Mouse (Mus musculus): ENCODE measurements around the gene Ccsap. TPM values are rescaled to one million over a fixed set of nuclear protein-coding genes. Genes with fewer than 3 reads are reported as not detected.

The Ccsap gene
- polyA plus RNA-seq, 1 experiment from 2014 or later, result 4.6 TPM

DNA sequence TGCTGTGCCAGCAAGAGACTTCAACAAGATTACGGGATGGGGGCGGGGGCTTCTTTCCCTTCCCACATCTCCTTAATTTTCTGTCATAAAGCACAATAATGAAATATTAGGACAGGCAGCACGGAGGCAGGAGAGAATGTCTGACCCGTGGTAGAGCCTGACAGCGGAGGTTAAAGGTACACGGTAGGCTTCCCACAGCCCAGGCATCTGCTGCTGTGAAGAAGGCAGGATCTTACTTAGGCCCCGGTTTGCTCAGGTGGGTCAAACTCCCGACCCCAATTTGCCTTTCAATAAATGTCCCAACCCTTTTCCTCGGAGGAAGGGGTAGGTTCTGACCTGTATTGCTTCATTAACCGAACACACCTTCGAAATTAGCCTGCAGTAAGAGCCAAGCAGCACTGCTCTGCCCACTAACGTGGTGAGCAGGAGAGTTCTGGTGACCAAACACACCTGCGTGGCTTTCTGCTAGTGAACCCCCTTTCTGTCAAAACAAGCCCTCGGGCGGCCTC lies 54.7 kb downstream of the Ccsap start:
- H3K4me1 ChIP-seq (ENCODE audit: control insufficient read depth, insufficient read depth, low read length), result peaks cover 11% of the 10 kb centered on the region
- H3K9me3 ChIP-seq (ENCODE audit: control insufficient read depth, low read length), result no peaks in the 10 kb centered on the region
- WGBS, result 15% methylated on average over 15 of the region's 15 CpGs
- H3K27ac ChIP-seq (replicated peaks; ENCODE audit: low read depth, low read length), result no peak overlapping the region
- H3K4me3 ChIP-seq (ENCODE audit: low read depth, low read length), result peak overlapping the region; percentile 79
- ATAC-seq (ENCODE audit: low read depth) (0 out of 2 replicates have a peak, but pooled peaks have one; percentile 3), DNase-seq (ENCODE audit: low spot score) (no peak)
- peak overlapping the region; percentile 91 for H3K4me2 ChIP-seq (ENCODE audit: low read depth, low read length)
- no peaks in the 10 kb centered on the region for H3K36me3 ChIP-seq (ENCODE audit: control insufficient read depth, insufficient read depth, low read length)
- H3K27me3 ChIP-seq (replicated peaks; ENCODE audit: control insufficient read depth, insufficient read depth, low read length), result no peaks in the 10 kb centered on the region
- H3K9ac ChIP-seq (ENCODE audit: low read depth, low read length), result peak overlapping the region; percentile 85

DNA sequence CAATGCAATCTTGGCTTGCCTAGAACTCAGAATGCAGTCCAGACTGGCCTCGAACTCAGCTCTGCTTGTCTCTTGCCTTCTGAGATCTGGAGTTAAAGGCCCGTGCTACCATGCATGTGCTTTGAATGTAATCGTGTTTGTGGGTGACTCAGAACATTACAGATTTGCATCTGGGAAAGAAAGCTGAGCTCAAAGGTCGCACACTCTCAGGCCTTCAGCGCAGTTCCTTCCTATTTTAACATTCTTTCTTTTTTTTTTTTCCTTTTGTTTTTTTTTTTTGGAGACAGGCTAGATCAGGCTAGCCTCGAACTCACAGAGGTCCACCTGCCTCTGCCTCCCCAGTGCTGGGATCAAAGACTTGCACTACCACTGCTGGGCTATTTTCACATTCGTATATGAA lies 55.4 kb downstream of the Ccsap start:
- Histone ChIP-seq H3K36me3 (ENCODE audit: control insufficient read depth, insufficient read depth, low read length) (no peaks in the 10 kb centered on the region), H3K9ac (ENCODE audit: low read depth, low read length) (no peak overlapping the region), H3K4me3 (ENCODE audit: low read depth, low read length) (no peak overlapping the region), H3K27ac (replicated peaks; ENCODE audit: low read depth, low read length) (no peak overlapping the region), H3K9me3 (ENCODE audit: control insufficient read depth, low read length) (no peaks in the 10 kb centered on the region), H3K4me2 (ENCODE audit: low read depth, low read length) (no peak overlapping the region), H3K27me3 (replicated peaks; ENCODE audit: control insufficient read depth, insufficient read depth, low read length) (no peaks in the 10 kb centered on the region), H3K4me1 (ENCODE audit: control insufficient read depth, insufficient read depth, low read length) (peaks cover 11% of the 10 kb centered on the region)
- ATAC-seq (ENCODE audit: low read depth) (no peak), DNase-seq (ENCODE audit: low spot score) (no peak)
- 82% methylated on average over 7 of the region's 7 CpGs for WGBS

DNA sequence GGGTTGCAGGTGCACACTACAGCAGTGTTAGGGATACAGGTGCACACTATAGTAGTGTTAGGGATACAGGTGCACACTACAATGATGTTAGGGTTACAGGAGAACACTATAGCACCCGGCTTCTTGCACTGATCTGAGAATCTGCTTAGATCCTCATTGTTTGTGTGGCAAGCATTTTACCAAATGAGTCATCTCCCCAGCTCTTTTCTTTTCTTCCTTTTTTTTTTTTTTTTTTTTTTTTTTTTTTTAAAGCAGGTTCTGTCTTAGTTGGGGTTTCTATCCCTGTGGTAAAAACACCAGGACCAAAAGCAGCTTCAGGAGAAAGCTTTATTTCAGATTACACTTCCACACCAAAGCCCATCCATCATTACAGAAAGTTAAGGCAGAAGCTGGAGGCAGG lies 56.4 kb downstream of the Ccsap start:
- WGBS, result 88% methylated on average over 1 of the region's 1 CpGs
- H3K4me1 ChIP-seq (ENCODE audit: control insufficient read depth, insufficient read depth, low read length), result peaks cover 19% of the 10 kb centered on the region
- H3K27ac ChIP-seq (replicated peaks; ENCODE audit: low read depth, low read length), result no peak overlapping the region

DNA sequence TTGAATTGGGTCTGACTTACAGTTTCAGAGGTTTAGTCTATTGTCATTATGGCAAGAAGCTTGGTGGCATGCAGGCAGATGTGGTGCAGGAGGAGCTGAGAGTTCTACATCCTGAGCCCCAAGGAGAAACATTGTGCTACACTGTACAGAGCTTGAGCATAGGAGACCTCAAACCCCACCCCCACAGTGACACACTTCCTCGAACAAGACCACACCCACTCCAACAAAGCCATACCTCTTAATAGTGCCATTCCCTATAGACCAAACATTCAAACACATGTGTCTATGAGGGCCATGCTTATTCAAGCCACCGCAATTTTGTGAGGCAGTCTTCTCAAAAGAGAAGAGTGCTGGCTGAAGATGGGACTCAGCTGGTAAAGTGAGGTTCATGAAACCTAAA lies 58.5 kb downstream of the Ccsap start:
- Histone ChIP-seq H3K4me2 (ENCODE audit: low read depth, low read length) (no peak overlapping the region), H3K27ac (replicated peaks; ENCODE audit: low read depth, low read length) (no peak overlapping the region), H3K36me3 (ENCODE audit: control insufficient read depth, insufficient read depth, low read length) (no peaks in the 10 kb centered on the region), H3K27me3 (replicated peaks; ENCODE audit: control insufficient read depth, insufficient read depth, low read length) (no peaks in the 10 kb centered on the region), H3K4me1 (ENCODE audit: control insufficient read depth, insufficient read depth, low read length) (peaks cover 10% of the 10 kb centered on the region; the same call in 1 of the 2 replicates), H3K9ac (ENCODE audit: low read depth, low read length) (no peak overlapping the region), H3K4me3 (ENCODE audit: low read depth, low read length) (no peak overlapping the region), H3K9me3 (ENCODE audit: control insufficient read depth, low read length) (no peaks in the 10 kb centered on the region)
- DNase-seq (ENCODE audit: low spot score), result no peak
- ATAC-seq (ENCODE audit: low read depth), result no peak
- WGBS, result 73% methylated on average over 2 of the region's 2 CpGs

More for the DNA sequence above, 56.4 kb downstream of the Ccsap start:
- Histone ChIP-seq H3K4me2 (ENCODE audit: low read depth, low read length) (no peak overlapping the region), H3K9ac (ENCODE audit: low read depth, low read length) (no peak overlapping the region), H3K36me3 (ENCODE audit: control insufficient read depth, insufficient read depth, low read length) (no peaks in the 10 kb centered on the region), H3K4me3 (ENCODE audit: low read depth, low read length) (no peak overlapping the region), H3K9me3 (ENCODE audit: control insufficient read depth, low read length) (no peaks in the 10 kb centered on the region), H3K27me3 (replicated peaks; ENCODE audit: control insufficient read depth, insufficient read depth, low read length) (no peaks in the 10 kb centered on the region)
- ATAC-seq (ENCODE audit: low read depth), result no peak
- DNase-seq (ENCODE audit: low spot score), result no peak

DNA sequence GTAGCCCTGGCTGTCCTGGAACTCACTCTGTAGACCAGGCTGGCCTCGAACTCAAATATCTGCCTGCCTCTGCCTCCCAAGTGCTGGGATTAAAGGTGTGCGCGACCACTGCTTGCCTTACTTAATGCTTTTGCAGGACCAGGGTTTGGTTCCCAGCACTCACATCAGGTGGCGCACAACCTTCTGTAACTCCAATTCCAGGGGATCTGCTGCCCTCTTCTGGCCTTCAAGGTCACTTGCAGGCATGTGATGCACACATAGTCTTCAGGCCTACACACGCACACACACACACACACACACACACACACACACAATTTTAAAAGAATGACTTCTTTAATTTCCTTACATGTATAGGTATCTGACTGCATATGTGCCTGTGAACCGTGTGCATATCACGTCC lies 59.1 kb downstream of the Ccsap start:
- Histone ChIP-seq H3K4me1 (ENCODE audit: control insufficient read depth, insufficient read depth, low read length) (peaks cover 9% of the 10 kb centered on the region; the same call in 1 of the 2 replicates), H3K36me3 (ENCODE audit: control insufficient read depth, insufficient read depth, low read length) (no peaks in the 10 kb centered on the region), H3K4me3 (ENCODE audit: low read depth, low read length) (no peak overlapping the region), H3K9ac (ENCODE audit: low read depth, low read length) (no peak overlapping the region), H3K27me3 (replicated peaks; ENCODE audit: control insufficient read depth, insufficient read depth, low read length) (no peaks in the 10 kb centered on the region), H3K9me3 (ENCODE audit: control insufficient read depth, low read length) (no peaks in the 10 kb centered on the region), H3K27ac (replicated peaks; ENCODE audit: low read depth, low read length) (no peak overlapping the region), H3K4me2 (ENCODE audit: low read depth, low read length) (no peak overlapping the region)
- DNase-seq (ENCODE audit: low spot score), result no peak
- ATAC-seq (ENCODE audit: low read depth), result no peak
- WGBS, result 82% methylated on average over 4 of the region's 7 CpGs

DNA sequence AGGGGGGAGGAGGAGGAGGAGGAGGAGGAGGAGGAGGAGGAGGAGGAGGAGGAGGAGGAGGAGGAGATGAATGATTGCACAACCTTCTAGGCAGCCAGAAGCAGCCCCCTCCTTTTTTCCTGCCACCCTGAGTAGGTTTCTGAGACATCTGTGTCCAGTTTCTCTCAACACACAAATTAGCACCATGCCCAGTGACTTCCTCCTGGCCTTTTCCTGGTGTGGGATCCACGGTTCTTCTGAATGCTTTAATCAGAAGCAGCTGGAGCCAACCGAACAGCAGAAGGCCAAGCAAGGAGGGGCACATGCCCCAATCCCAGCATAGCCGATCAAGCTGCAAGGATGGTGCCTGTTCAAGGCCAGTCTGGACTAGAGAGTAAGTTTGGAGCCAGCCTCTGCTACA lies 60.1 kb downstream of the Ccsap start:
- peaks cover 9% of the 10 kb centered on the region; the same call in 1 of the 2 replicates for H3K4me1 ChIP-seq (ENCODE audit: control insufficient read depth, insufficient read depth, low read length)
- no peak overlapping the region for H3K4me2 ChIP-seq (ENCODE audit: low read depth, low read length)
- WGBS, result 21% methylated on average over 3 of the region's 3 CpGs
- no peaks in the 10 kb centered on the region for H3K9me3 ChIP-seq (ENCODE audit: control insufficient read depth, low read length)
- peak; percentile 55 for ATAC-seq (ENCODE audit: low read depth)
- H3K4me3 ChIP-seq (ENCODE audit: low read depth, low read length), result no peak overlapping the region
- H3K27me3 ChIP-seq (replicated peaks; ENCODE audit: control insufficient read depth, insufficient read depth, low read length), result no peaks in the 10 kb centered on the region
- H3K9ac ChIP-seq (ENCODE audit: low read depth, low read length), result no peak overlapping the region
- peak overlapping the region; percentile 10; the same call in 1 of the 2 replicates for H3K27ac ChIP-seq (replicated peaks; ENCODE audit: low read depth, low read length)
- no peaks in the 10 kb centered on the region for H3K36me3 ChIP-seq (ENCODE audit: control insufficient read depth, insufficient read depth, low read length)
- DNase-seq (ENCODE audit: low spot score), result peak; percentile 83

DNA sequence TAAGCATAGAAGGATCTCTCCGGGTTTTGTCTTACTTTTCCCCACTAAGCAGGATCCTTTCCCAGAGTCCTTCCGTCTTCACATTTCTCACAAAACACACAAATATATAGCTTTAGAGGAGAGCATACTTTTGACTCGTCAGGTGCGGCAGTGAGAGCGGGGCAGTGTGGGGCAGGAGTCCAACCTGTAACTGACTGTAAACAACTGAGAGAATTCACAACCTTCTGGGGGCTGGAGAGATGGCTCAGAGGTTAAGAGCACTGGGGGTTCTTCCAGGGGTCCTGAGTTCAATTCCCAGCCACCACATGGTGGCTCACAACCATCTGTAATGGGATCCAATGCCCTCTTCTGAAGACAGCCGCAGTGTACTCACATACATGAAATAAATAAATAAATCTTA lies 60.6 kb downstream of the Ccsap start:
- H3K27ac ChIP-seq (replicated peaks; ENCODE audit: low read depth, low read length), result peak overlapping the region; percentile 28; the same call in 1 of the 2 replicates

DNA sequence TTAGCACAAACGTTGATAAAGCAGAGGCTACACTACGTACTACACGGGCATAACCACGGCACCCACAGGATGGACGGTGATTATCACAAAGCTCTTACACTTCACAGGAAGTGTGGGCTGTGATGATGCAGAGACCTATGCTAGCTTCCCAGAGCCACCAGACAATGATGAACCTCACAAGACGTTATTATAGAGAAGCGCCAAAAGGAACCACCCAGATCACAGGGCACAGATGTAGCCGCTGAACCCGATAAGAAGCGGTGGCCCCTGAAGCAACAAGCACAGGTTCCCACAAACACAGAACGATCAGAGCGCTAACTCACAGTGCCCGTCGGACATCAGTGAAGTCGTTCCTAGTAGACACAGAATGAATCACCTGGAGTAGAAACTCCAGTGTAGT lies 62.1 kb downstream of the Ccsap start:
- ATAC-seq (ENCODE audit: low read depth) (no peak), DNase-seq (ENCODE audit: low spot score) (no peak)
- 90% methylated on average over 15 of the region's 15 CpGs for WGBS
- no peak overlapping the region for H3K9ac ChIP-seq (ENCODE audit: low read depth, low read length)
- no peak overlapping the region for H3K27ac ChIP-seq (replicated peaks; ENCODE audit: low read depth, low read length)
- H3K9me3 ChIP-seq (ENCODE audit: control insufficient read depth, low read length), result no peaks in the 10 kb centered on the region
- peaks cover 9% of the 10 kb centered on the region; the same call in 1 of the 2 replicates for H3K4me1 ChIP-seq (ENCODE audit: control insufficient read depth, insufficient read depth, low read length)
- no peaks in the 10 kb centered on the region for H3K27me3 ChIP-seq (replicated peaks; ENCODE audit: control insufficient read depth, insufficient read depth, low read length)
- H3K4me2 ChIP-seq (ENCODE audit: low read depth, low read length), result no peak overlapping the region
- H3K4me3 ChIP-seq (ENCODE audit: low read depth, low read length), result no peak overlapping the region
- no peaks in the 10 kb centered on the region for H3K36me3 ChIP-seq (ENCODE audit: control insufficient read depth, insufficient read depth, low read length)

More for the DNA sequence above, 60.6 kb downstream of the Ccsap start:
- DNase-seq (ENCODE audit: low spot score) (no peak), ATAC-seq (ENCODE audit: low read depth) (no peak)
- Histone ChIP-seq H3K9ac (ENCODE audit: low read depth, low read length) (no peak overlapping the region), H3K4me3 (ENCODE audit: low read depth, low read length) (no peak overlapping the region), H3K4me2 (ENCODE audit: low read depth, low read length) (no peak overlapping the region), H3K27me3 (replicated peaks; ENCODE audit: control insufficient read depth, insufficient read depth, low read length) (no peaks in the 10 kb centered on the region), H3K9me3 (ENCODE audit: control insufficient read depth, low read length) (no peaks in the 10 kb centered on the region), H3K36me3 (ENCODE audit: control insufficient read depth, insufficient read depth, low read length) (no peaks in the 10 kb centered on the region), H3K4me1 (ENCODE audit: control insufficient read depth, insufficient read depth, low read length) (peaks cover 9% of the 10 kb centered on the region; the same call in 1 of the 2 replicates)
- WGBS, result 46% methylated on average over 6 of the region's 6 CpGs

DNA sequence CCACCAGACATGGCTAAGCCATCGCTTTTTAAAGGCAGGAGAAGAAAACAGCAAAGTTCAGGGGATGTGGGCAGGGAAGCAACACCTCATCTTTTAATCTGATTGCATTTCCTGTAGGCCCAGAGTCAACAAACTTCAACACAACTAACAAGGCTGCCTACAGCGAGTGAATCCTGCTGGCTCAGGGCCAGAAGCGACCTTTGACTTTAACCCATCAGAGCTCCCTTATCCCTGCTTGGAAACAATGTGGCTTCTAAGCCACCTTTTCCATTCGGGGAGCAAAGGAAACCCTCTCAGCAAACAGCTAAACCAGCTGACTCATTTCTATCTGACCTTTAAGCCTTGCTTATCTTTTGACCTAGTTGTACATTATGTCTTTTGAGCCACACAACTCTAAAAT lies 63.3 kb downstream of the Ccsap start:
- no peak overlapping the region for H3K4me3 ChIP-seq (ENCODE audit: low read depth, low read length)
- H3K36me3 ChIP-seq (ENCODE audit: control insufficient read depth, insufficient read depth, low read length), result no peaks in the 10 kb centered on the region
- 34% methylated on average over 4 of the region's 4 CpGs for WGBS
- no peak overlapping the region for H3K27ac ChIP-seq (replicated peaks; ENCODE audit: low read depth, low read length)
- no peak overlapping the region for H3K9ac ChIP-seq (ENCODE audit: low read depth, low read length)
- DNase-seq (ENCODE audit: low spot score), result no peak
- no peak for ATAC-seq (ENCODE audit: low read depth)
- H3K4me1 ChIP-seq (ENCODE audit: control insufficient read depth, insufficient read depth, low read length), result peaks cover 9% of the 10 kb centered on the region; the same call in 1 of the 2 replicates
- no peaks in the 10 kb centered on the region for H3K27me3 ChIP-seq (replicated peaks; ENCODE audit: control insufficient read depth, insufficient read depth, low read length)
- H3K9me3 ChIP-seq (ENCODE audit: control insufficient read depth, low read length), result no peaks in the 10 kb centered on the region
- H3K4me2 ChIP-seq (ENCODE audit: low read depth, low read length), result no peak overlapping the region
